Mouse (Mus musculus): Measurements from ENCODE around the gene Kank1. TPM values are rescaled to one million over a fixed set of nuclear protein-coding genes. Genes with fewer than 3 reads are reported as not detected.

Gene Kank1
- polyA plus RNA-seq, 1 experiment from 2014 or later: 37.7 TPM

DNA sequence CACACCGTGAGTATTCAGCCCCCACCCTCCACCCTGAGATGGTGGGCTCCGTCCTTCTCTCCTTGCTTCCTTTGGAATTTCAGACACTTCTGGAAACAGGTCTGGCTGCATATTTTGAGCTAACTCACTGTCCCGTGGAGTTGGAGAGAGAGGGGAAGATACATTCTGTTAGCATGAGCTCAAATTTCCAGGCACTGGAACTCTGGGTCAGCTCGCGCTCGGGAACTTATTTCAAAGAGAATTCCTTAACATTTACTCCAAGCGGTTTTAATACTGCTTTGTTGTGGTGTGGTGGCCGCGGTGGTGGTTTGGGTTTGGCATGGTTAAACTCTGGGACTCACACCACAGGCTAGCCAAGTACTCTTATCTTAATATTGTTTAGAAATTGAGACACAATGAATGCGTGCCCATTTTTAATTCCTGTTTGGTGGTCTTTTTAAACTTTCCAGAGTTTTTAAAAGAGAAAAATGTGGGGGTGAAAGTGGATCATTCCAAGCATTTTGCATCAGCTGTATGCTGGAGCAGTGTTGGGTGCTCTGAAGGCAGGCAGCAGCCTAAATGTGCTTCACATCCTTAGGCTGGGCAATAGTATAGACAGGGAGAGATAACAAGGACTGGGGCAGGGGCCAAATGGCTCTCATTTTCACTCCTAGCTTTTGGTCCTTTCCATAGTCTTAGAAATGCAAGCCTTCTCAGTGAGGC is 170.6 kb downstream of the Kank1 start:
- H3K4me1 ChIP-seq (ENCODE audit: control insufficient read depth, insufficient read depth, low read length): peaks cover 24% of the 10 kb centered on the region
- H3K4me2 ChIP-seq (ENCODE audit: low read depth, low read length): peak overlapping the region; percentile 78
- H3K36me3 ChIP-seq (ENCODE audit: control insufficient read depth, insufficient read depth, low read length): peaks cover 23% of the 10 kb centered on the region
- peak overlapping the region; percentile 52 for H3K4me3 ChIP-seq (replicated peaks; ENCODE audit: low read length)
- no peaks in the 10 kb centered on the region for H3K27me3 ChIP-seq (ENCODE audit: control insufficient read depth, insufficient read depth, low read length)
- no peak for ATAC-seq (ENCODE audit: insufficient read depth, low FRiP score)
- WGBS: 3% methylated on average over 10 of the region's 10 CpGs
- peak overlapping the region; percentile 93 for H3K27ac ChIP-seq (ENCODE audit: low read length)
- H3K9ac ChIP-seq (ENCODE audit: low read length): peak overlapping the region; percentile 74
- H3K9me3 ChIP-seq (replicated peaks; ENCODE audit: control insufficient read depth, low read length): 0 out of 2 replicates have a peak, but pooled peaks cover 3% of the 10 kb centered on the region

DNA sequence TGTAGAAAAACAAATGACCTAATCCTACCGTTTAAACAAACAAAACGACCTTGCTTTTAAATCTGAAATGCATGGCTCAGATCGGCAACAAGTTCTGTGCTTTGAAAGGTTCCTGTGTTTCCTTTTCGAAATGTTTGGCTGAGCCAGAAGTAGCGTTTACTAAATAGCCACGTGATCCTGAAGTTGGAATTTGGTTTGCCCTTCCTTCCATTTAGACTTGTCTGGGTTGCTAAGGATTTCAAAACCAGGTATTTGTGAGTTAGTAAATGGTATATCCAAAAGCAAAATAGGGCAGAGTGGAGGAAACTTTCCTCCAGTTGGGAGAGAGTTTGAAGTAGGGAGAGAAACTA is 171.1 kb downstream of the Kank1 start:
- peak overlapping the region; percentile 74 for H3K9ac ChIP-seq (ENCODE audit: low read length)
- 6% methylated on average over 6 of the region's 6 CpGs for WGBS
- peaks cover 22% of the 10 kb centered on the region for H3K4me1 ChIP-seq (ENCODE audit: control insufficient read depth, insufficient read depth, low read length)
- H3K4me3 ChIP-seq (replicated peaks; ENCODE audit: low read length): peak overlapping the region; percentile 52
- H3K27ac ChIP-seq (ENCODE audit: low read length): peak overlapping the region; percentile 93
- peaks cover 23% of the 10 kb centered on the region for H3K36me3 ChIP-seq (ENCODE audit: control insufficient read depth, insufficient read depth, low read length)
- no peaks in the 10 kb centered on the region for H3K27me3 ChIP-seq (ENCODE audit: control insufficient read depth, insufficient read depth, low read length)
- peak overlapping the region; percentile 78 for H3K4me2 ChIP-seq (ENCODE audit: low read depth, low read length)
- no peak for ATAC-seq (ENCODE audit: insufficient read depth, low FRiP score)
- 0 out of 2 replicates have a peak, but pooled peaks cover 3% of the 10 kb centered on the region for H3K9me3 ChIP-seq (replicated peaks; ENCODE audit: control insufficient read depth, low read length)

DNA sequence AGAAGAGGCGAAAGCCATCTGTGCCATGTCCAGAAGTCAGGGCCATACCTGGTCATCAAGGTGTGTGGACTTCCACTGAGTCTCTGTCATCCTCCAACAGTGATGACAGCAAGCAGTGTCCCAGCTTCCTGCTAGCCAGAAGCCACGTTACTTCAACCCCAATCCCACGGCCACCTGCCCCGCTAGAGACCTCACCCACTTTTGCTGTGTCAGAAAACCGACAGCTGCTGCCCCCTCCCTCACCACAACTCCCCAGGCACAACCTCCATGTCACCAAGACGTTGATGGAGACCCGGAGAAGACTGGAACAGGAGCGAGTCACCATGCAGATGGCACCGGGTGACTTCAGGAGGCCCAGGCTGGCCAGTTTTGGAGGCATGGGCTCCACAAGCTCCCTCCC is 172.5 kb downstream of the Kank1 start:
- ATAC-seq (ENCODE audit: insufficient read depth, low FRiP score): no peak
- peaks cover 28% of the 10 kb centered on the region for H3K4me1 ChIP-seq (ENCODE audit: control insufficient read depth, insufficient read depth, low read length)
- no peak overlapping the region for H3K4me3 ChIP-seq (replicated peaks; ENCODE audit: low read length)
- no peaks in the 10 kb centered on the region for H3K27me3 ChIP-seq (ENCODE audit: control insufficient read depth, insufficient read depth, low read length)
- WGBS: 90% methylated on average over 9 of the region's 9 CpGs
- H3K9ac ChIP-seq (ENCODE audit: low read length): no peak overlapping the region
- no peak overlapping the region for H3K4me2 ChIP-seq (ENCODE audit: low read depth, low read length)
- 0 out of 2 replicates have a peak, but pooled peaks cover 3% of the 10 kb centered on the region for H3K9me3 ChIP-seq (replicated peaks; ENCODE audit: control insufficient read depth, low read length)
- H3K36me3 ChIP-seq (ENCODE audit: control insufficient read depth, insufficient read depth, low read length): peaks cover 23% of the 10 kb centered on the region
- no peak overlapping the region for H3K27ac ChIP-seq (ENCODE audit: low read length)

DNA sequence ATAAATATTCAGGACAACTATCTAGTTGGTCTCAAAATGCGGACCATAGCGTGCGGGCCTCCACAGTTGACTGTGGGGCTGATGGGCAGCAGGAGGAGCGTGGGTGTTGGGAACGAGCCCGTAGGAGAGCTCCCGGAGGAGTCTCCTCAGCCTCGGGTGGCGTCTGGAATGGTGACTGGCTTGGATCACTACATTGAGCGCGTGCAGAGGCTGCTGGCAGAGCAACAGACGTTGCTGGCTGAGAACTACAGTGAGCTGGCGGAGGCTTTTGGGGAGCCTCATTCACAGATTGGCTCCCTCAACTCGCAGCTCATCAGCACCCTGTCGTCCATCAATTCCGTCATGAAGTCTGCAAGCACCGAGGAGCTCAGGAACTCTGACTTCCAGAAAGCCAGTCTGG is 174.6 kb downstream of the Kank1 start:
- H3K4me3 ChIP-seq (replicated peaks; ENCODE audit: low read length): no peak overlapping the region
- 72% methylated on average over 17 of the region's 17 CpGs for WGBS
- ATAC-seq (ENCODE audit: insufficient read depth, low FRiP score): no peak
- H3K4me1 ChIP-seq (ENCODE audit: control insufficient read depth, insufficient read depth, low read length): peaks cover 35% of the 10 kb centered on the region
- no peak overlapping the region for H3K27ac ChIP-seq (ENCODE audit: low read length)
- 0 out of 2 replicates have a peak overlapping the region, but pooled peaks have one; percentile 31 for H3K4me2 ChIP-seq (ENCODE audit: low read depth, low read length)
- 0 out of 2 replicates have a peak, but pooled peaks cover 3% of the 10 kb centered on the region for H3K9me3 ChIP-seq (replicated peaks; ENCODE audit: control insufficient read depth, low read length)
- peaks cover 23% of the 10 kb centered on the region for H3K36me3 ChIP-seq (ENCODE audit: control insufficient read depth, insufficient read depth, low read length)
- H3K27me3 ChIP-seq (ENCODE audit: control insufficient read depth, insufficient read depth, low read length): no peaks in the 10 kb centered on the region
- H3K9ac ChIP-seq (ENCODE audit: low read length): no peak overlapping the region

DNA sequence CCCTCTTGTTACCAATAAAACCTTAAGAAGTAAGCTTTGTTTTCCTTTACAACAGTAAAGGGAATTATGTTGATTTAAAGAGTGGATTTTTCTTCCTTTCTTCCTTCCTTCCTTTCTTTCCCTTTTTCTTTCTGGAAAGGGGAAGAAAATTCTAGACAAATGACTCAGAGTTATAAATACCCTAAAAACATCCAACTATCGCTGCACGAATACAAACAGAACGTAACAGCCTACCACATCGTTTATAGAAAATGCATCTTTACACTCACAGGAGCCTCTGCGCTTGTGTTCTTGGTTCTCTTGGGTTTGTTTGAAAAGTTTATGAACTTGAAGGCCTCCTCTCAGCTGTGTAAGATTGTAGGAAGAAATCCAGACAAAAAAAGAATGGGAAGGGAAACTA is 178.7 kb downstream of the Kank1 start:
- Histone ChIP-seq H3K4me2 (ENCODE audit: low read depth, low read length) (no peak overlapping the region), H3K36me3 (ENCODE audit: control insufficient read depth, insufficient read depth, low read length) (peaks cover 8% of the 10 kb centered on the region), H3K27me3 (ENCODE audit: control insufficient read depth, insufficient read depth, low read length) (no peaks in the 10 kb centered on the region), H3K4me3 (replicated peaks; ENCODE audit: low read length) (no peak overlapping the region), H3K4me1 (ENCODE audit: control insufficient read depth, insufficient read depth, low read length) (peaks cover 18% of the 10 kb centered on the region), H3K9me3 (replicated peaks; ENCODE audit: control insufficient read depth, low read length) (no peaks in the 10 kb centered on the region), H3K9ac (ENCODE audit: low read length) (peak overlapping the region; percentile 46; the same call in 1 of the 2 replicates), H3K27ac (ENCODE audit: low read length) (peak overlapping the region; percentile 82)
- WGBS: 39% methylated on average over 5 of the region's 5 CpGs
- ATAC-seq (ENCODE audit: insufficient read depth, low FRiP score): no peak

DNA sequence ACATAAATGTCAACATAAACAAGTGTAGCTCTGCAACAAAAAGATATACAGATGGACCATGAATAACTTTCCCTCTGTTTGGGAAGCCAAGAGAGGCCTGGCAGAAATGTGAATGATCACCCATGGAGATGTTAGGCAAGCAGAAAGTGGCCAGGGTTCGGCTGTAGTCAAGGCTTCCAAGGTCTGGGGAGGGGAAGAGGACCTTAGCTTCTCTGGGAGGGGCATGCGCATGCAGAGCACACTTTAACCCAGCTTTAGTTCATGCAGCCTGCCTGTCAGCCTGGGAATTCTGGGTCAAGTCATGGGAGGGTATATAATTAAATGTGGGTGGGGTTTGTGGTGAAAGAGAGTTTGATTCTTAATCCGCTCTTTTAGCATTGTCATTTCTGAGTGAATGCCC is 180.9 kb downstream of the Kank1 start:
- Histone ChIP-seq H3K9ac (ENCODE audit: low read length) (no peak overlapping the region), H3K4me1 (ENCODE audit: control insufficient read depth, insufficient read depth, low read length) (peaks cover 16% of the 10 kb centered on the region), H3K36me3 (ENCODE audit: control insufficient read depth, insufficient read depth, low read length) (no peaks in the 10 kb centered on the region), H3K27me3 (ENCODE audit: control insufficient read depth, insufficient read depth, low read length) (no peaks in the 10 kb centered on the region), H3K4me3 (replicated peaks; ENCODE audit: low read length) (no peak overlapping the region), H3K9me3 (replicated peaks; ENCODE audit: control insufficient read depth, low read length) (no peaks in the 10 kb centered on the region), H3K4me2 (ENCODE audit: low read depth, low read length) (no peak overlapping the region), H3K27ac (ENCODE audit: low read length) (peak overlapping the region; percentile 31; the same call in 1 of the 2 replicates)
- WGBS: 68% methylated on average over 3 of the region's 3 CpGs
- no peak for ATAC-seq (ENCODE audit: insufficient read depth, low FRiP score)

DNA sequence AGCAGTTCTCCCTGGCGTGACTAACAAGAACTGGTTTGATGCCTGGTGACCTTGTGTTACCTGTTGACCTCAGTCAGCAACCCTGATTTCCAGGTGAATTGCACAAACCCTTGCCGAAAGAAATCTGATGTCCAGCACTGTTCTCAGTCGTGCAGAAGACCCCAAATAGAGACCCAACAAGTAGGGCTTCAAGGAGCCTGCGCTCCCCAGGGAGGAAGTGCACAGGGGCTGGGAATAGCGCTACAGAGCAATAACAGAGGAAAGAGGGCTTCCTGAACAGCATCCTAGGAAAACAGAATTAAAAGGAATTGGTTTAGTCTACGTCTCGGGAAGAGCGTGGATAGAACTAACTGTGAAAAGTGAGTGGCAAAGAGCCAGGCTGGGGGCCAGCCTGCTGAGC is 183.2 kb downstream of the Kank1 start:
- H3K9me3 ChIP-seq (replicated peaks; ENCODE audit: control insufficient read depth, low read length): no peaks in the 10 kb centered on the region
- no peak overlapping the region; the same call in 1 of the 2 replicates for H3K27ac ChIP-seq (ENCODE audit: low read length)
- WGBS: 74% methylated on average over 8 of the region's 8 CpGs
- H3K27me3 ChIP-seq (ENCODE audit: control insufficient read depth, insufficient read depth, low read length): no peaks in the 10 kb centered on the region
- H3K9ac ChIP-seq (ENCODE audit: low read length): no peak overlapping the region
- no peak overlapping the region for H3K4me2 ChIP-seq (ENCODE audit: low read depth, low read length)
- H3K36me3 ChIP-seq (ENCODE audit: control insufficient read depth, insufficient read depth, low read length): no peaks in the 10 kb centered on the region
- H3K4me1 ChIP-seq (ENCODE audit: control insufficient read depth, insufficient read depth, low read length): peaks cover 8% of the 10 kb centered on the region
- H3K4me3 ChIP-seq (replicated peaks; ENCODE audit: low read length): no peak overlapping the region
- no peak for ATAC-seq (ENCODE audit: insufficient read depth, low FRiP score)

DNA sequence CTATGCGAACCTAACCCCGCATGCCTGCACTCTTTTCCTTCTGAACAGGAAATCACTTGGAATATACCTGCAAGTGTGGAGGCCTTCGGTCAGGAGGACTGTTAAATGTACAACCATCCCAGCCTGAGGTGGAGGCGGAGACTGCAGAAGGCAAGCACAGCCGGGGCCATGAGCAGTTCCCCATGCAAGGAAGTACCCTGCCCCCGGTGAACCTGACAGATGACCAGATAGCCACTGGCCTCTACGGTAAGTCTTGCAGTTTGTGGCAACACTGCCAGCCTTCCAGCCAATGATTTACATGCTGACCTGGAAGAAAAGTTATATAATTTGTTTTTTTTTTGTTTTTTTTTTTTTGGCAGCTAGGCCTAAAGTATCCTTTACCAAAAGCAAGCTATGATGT is 185.3 kb downstream of the Kank1 start:
- Histone ChIP-seq H3K4me2 (ENCODE audit: low read depth, low read length) (no peak overlapping the region), H3K36me3 (ENCODE audit: control insufficient read depth, insufficient read depth, low read length) (0 out of 2 replicates have a peak, but pooled peaks cover 8% of the 10 kb centered on the region), H3K27me3 (ENCODE audit: control insufficient read depth, insufficient read depth, low read length) (no peaks in the 10 kb centered on the region), H3K27ac (ENCODE audit: low read length) (no peak overlapping the region), H3K9me3 (replicated peaks; ENCODE audit: control insufficient read depth, low read length) (no peaks in the 10 kb centered on the region), H3K4me3 (replicated peaks; ENCODE audit: low read length) (no peak overlapping the region), H3K9ac (ENCODE audit: low read length) (no peak overlapping the region), H3K4me1 (ENCODE audit: control insufficient read depth, insufficient read depth, low read length) (no peaks in the 10 kb centered on the region)
- 64% methylated on average over 7 of the region's 7 CpGs for WGBS
- ATAC-seq (ENCODE audit: insufficient read depth, low FRiP score): no peak

DNA sequence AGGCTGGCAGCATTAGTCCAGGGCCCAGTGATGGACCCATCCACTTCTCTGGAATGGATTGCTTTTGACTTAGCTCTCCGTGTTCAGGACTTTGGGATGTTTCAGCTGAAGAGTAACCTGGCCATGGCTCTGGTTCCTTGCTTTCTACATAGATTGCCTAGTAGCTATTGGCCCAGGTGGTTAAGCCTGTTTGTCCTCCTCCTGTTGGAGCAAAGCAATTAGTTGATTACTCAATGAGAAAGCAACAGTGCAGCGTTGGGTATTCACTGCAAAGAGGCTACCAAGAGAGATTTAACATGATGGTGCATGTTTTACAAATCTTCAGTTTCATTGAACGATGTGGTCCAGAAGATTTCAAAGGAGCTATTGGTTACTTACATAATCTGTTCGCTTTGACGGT is 186.6 kb downstream of the Kank1 start:
- 70% methylated on average over 5 of the region's 5 CpGs for WGBS
- H3K36me3 ChIP-seq (ENCODE audit: control insufficient read depth, insufficient read depth, low read length): 0 out of 2 replicates have a peak, but pooled peaks cover 8% of the 10 kb centered on the region
- H3K27me3 ChIP-seq (ENCODE audit: control insufficient read depth, insufficient read depth, low read length): no peaks in the 10 kb centered on the region
- H3K9me3 ChIP-seq (replicated peaks; ENCODE audit: control insufficient read depth, low read length): no peaks in the 10 kb centered on the region
- H3K4me3 ChIP-seq (replicated peaks; ENCODE audit: low read length): no peak overlapping the region
- H3K27ac ChIP-seq (ENCODE audit: low read length): peak overlapping the region; percentile 4; the same call in 1 of the 2 replicates
- no peak overlapping the region for H3K9ac ChIP-seq (ENCODE audit: low read length)
- no peak for ATAC-seq (ENCODE audit: insufficient read depth, low FRiP score)
- no peaks in the 10 kb centered on the region for H3K4me1 ChIP-seq (ENCODE audit: control insufficient read depth, insufficient read depth, low read length)
- H3K4me2 ChIP-seq (ENCODE audit: low read depth, low read length): no peak overlapping the region
